Mouse (Mus musculus) heart, postnatal 25 days (tissue): ENCODE data around the gene Olfr1044. TPM values are rescaled to one million over a fixed set of nuclear protein-coding genes. Genes with fewer than 3 reads are reported as not detected.
"Not testable (repeated sequence)": the region's sequence is repeated elsewhere in the genome, so short reads cannot be mapped to it uniquely, and the experiment has no call there.

ENCODE experiments used
- DNase-seq: peaks from one replicate; pipeline ENCODE4 v3.0.0; 2022; ENCODE audit warnings: low spot score
- intact Hi-C: fragments of 180-260 bp; cut with DNase I; formaldehyde crosslinking; loops from one replicate; pipeline ENCODE4 v1.15.1; 2025
- total RNA-seq, 2 experiments: library from RNA; stranded (reverse); gene quantifications; 2 replicates each; pipeline ENCODE4 v1.2.3; 2021

Olfr1044 gene
- not detected for total RNA-seq

DNA sequence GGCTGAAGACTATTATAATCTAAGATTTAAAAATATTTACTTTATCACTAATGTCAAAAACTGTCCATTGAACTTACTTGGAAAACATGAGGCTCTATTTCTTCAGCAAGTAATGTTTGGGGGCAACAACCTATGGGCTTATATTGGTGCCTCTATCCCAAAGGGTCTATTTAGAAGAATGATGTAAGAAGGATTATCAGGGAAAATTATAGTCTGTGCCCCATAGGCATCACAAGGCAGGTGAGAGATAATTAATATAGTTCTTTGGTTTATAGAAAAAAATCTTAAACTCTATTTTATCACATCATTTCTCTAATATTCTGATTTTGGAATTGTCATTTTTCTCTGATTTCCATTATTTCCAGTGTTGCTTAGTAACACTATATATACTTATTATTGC, at the start of gene Olfr1044:
Olfr1044 (minus strand) TSS at position 101 of the 400 bp plus-strand sequence.
- intact Hi-C loops: no loop called here
- DNase-seq: no peak

DNA sequence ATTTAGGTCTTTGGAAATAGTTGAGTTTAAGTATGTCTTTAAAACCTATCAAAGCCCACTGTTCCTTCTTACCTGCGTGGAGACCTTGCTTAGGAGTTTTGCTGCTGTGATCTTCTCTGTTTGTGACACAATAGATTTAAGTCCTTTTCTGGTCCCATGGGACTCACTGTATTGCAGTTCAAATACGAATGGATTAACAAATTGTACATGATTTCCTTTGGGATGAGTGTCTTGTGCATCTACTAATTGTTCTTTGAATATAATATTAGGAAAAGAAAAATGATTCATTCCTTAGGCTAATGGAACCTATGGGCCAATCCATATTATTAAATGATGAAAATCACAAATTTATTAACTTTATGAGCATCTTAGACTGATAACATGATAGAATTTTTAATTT, 41.6 kb upstream of the Olfr1044 start, which contains the start of gene Olfr1046:
Olfr1046 (minus strand) TSS at position 101 of the 400 bp plus-strand sequence.
- no peak for DNase-seq
- intact Hi-C loops: no loop called here

DNA sequence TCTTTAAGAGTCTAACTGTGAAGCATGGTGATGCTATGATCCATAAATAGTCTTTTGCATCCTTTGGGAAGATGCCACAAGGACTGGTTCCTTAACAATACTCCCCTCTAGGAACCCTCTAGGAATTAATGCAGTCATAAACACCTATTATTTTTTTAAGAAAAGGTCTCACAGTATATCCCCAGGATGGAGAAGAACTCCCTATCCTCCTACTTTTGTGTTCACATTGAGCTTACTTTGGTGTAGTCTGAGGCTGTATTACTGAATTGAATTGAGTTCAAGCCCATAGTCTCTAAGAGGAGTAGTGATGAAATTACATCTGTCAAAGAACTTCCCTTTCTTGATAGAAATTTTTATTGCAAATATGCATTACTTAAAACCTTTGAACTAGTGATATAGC, 25.3 kb upstream of the Olfr1044 start, which contains the start of gene Olfr1045:
Olfr1045 (minus strand) TSS at position 101 of the 400 bp plus-strand sequence.
- intact Hi-C loops: no loop called here
- no peak for DNase-seq

DNA sequence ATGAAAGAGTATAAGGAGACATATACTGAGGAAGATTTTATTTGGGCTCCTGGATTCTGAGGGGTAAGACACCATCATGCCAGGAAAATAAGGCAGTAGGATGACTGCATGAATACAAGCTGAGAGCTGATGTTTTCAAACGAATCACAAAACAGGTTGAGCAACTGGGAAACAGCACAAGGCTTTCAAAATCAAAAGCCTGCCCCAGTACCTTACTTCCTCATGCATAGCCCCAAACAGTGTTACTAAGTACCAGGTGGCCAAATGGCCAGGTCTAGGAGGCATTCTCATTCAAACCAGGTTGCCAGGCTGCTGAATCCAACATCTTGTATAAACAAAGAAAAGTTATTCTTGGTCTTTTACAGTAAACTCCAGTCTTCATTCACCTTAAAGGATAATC, 18.2 kb upstream of the Olfr1044 start:
- no peak for DNase-seq
- intact Hi-C loops: no loop called here

DNA sequence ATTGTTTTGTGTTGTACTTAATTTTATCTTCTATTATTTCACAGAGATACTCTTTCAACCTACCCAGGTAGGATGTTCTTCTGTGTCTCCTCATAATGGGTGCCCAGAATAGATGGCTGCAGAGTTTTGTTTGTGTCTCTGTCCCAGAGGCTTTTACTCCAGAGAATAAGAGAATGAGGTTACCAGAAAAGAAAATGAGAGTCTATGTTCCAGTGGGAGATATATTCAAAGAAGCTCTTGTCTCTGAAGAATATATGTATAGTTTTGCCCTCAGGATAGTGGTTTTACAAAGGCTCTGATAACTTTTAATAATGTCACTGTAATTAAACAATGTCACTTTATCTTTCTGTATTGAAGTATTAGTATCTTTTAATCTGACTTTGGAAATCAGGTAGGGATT, 8.0 kb upstream of the Olfr1044 start, which contains the start of gene Olfr52:
Olfr52 (minus strand) TSS at position 101 of the 400 bp plus-strand sequence.
- DNase-seq: no peak
- intact Hi-C loops: no loop called here

DNA sequence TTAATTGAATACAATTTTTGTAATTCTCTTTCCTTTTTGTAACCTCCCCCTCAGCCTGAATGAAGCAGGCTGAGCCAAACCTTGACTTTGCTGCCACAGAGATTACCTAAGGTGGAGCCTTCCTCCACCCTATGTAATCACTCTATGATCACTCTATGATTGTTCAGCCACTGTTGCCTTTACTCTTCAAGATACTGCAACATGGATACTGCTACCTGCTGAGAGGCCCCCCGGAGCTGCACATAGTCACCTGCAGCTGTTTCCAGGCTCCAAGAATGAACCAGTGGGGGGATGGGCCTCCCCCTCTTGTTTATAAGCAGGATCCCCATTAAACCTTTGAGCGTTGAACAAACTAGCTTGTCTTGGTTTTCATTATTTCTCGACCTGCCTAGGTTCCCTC, 2.3 kb upstream of the Olfr1044 start:
- intact Hi-C loops: no loop called here
- no peak for DNase-seq

DNA sequence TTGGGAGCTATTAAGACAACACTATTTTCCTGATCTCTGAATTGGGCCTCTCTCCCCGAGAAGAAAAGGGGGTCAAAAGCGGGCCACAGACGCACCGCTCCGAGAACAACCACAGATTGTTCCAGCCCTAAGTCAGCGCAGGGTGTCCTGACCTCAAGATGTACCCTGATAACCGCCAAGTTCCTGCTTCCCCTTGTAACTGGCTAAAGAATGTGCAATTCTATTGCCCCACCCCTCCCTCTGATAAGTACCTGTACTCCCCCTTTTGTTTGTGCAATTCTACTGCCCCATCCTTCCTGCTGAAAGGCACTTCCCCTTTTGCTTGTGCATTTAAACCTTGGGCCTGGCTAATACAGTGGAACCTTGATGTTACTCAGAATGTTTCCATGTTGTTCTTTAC, 2.2 kb downstream of the Olfr1044 start:
- intact Hi-C loops, DNase-seq: not testable (repeated sequence)

DNA sequence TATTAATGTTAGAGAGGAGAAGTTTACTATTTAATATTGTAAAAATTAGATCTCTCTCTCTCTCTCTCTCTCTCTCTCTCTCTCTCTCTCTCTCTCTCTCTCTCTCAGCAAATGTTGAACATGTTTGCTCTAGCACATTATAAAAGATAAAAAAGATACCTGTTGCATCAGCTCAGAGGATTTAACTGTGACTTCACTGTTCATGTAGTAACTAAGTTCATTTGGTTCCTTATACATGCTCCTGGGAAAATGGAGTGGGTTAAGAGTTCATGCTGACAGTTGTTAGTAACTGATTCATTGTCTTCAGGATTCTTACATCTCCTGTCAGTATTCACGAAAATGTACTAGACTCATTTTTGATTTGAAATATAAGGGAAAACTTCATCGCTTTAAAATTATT, 10.2 kb downstream of the Olfr1044 start, which contains the start of gene Olfr1043:
Olfr1043 (minus strand) TSS at position 101 of the 400 bp plus-strand sequence.
- no peak for DNase-seq
- intact Hi-C loops: no loop called here

DNA sequence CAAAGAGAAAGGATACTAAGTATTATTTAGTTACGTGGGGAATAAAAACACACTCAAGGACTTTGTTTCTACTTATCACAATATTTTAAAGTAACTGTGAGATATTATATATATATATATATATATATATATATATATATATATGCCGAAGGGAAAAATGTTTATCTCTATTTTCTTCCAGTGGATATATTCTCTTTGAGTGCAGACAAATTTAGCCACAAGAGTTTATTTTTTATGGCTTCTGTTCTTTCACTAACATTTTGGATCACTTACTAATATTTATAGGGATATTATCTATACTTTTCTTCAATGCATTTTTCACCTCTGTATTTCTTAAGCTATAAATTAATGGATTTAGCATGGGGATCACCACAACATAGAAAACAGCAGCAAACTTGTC, 15.9 kb downstream of the Olfr1044 start, which contains the start of gene Olfr1042:
Olfr1042 (minus strand) TSS at position 101 of the 400 bp plus-strand sequence.
- intact Hi-C loops: no loop called here
- no peak for DNase-seq

DNA sequence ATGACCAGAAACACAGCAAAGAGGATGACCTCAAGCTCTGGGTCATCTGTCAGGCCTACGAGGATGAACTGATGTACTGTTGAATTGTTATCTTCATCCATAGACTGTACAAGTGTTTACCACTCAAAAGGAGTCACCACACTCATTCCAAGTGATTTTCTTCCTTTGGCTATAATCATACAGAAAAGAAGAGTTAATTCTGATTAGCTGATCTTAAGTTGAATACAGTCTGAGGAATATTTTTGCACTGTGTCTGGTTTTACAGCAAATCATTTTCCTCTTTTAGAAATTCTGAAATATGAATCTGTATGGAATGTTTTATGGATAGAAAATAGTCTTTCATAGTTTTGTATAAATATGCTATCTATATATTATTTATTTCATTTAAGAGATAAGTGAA, 31.0 kb downstream of the Olfr1044 start, which contains the start of gene Olfr1040:
Olfr1040 (minus strand) TSS at position 101 of the 400 bp plus-strand sequence.
- DNase-seq: no peak

DNA sequence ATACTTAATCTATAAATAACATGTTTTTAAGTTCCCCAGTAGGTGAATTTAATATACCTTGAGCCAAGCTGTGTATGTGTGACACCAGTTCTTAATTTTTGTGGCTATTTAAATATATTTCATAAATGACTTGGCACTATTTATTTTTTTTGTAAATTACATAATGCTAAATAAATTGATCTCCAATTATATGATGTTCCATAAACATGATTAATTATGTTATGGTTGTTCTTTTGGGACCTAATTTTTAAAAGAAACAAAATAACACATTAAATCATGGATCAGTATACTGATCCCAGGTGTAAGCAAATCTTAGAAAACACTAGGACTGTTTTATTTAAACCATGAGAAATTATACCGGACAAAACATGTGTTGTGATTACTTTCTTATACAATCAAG, 41.8 kb downstream of the Olfr1044 start, which contains the start of gene Olfr1039:
Olfr1039 (minus strand) TSS at position 101 of the 400 bp plus-strand sequence.
- no peak for DNase-seq
- intact Hi-C loops: no loop called here

More for the DNA sequence above, 31.0 kb downstream of the Olfr1044 start, which contains the start of gene Olfr1040:
- intact Hi-C loops: no loop called here

Other genes with a start within 250 kb of the Olfr1044 start
- gene Olfr1028, start 227.4 kb downstream of the Olfr1044 start, total RNA-seq: not detected
- not detected for gene Olfr1029, start 203.9 kb downstream of the Olfr1044 start, total RNA-seq
- gene Olfr1030, start 198.5 kb downstream of the Olfr1044 start, total RNA-seq: not detected
- gene Olfr1031, start 187.5 kb downstream of the Olfr1044 start, total RNA-seq: not detected
- gene Olfr1032, start 172.3 kb downstream of the Olfr1044 start, total RNA-seq: not detected
- 1 to 10 TPM; 5.3 to 6.2 TPM for gene Olfr1033, start 157.2 kb downstream of the Olfr1044 start, total RNA-seq
- gene Olfr1034, start 132.0 kb downstream of the Olfr1044 start, total RNA-seq: under 1 TPM; 0.14 to 0.16 TPM
- gene Olfr1036, start 103.8 kb downstream of the Olfr1044 start, total RNA-seq: not detected
- not detected for gene Olfr1037, start 90.4 kb downstream of the Olfr1044 start, total RNA-seq
- gene Olfr1039, start 41.9 kb downstream of the Olfr1044 start, total RNA-seq: not detected
- gene Olfr1040, start 31.1 kb downstream of the Olfr1044 start, total RNA-seq: not detected
- gene Olfr1042, start 16.0 kb downstream of the Olfr1044 start, total RNA-seq: not detected
- not detected for gene Olfr1043, start 10.3 kb downstream of the Olfr1044 start, total RNA-seq
- not detected for gene Olfr52, start 7.9 kb upstream of the Olfr1044 start, total RNA-seq
- gene Olfr1045, start 25.2 kb upstream of the Olfr1044 start, total RNA-seq: not detected
- not detected for gene Olfr1046, start 41.5 kb upstream of the Olfr1044 start, total RNA-seq
- not detected for gene Olfr1047, start 53.6 kb upstream of the Olfr1044 start, total RNA-seq
- gene Olfr1048, start 62.5 kb upstream of the Olfr1044 start, total RNA-seq: not detected
- not detected for gene Olfr1049, start 80.5 kb upstream of the Olfr1044 start, total RNA-seq
- not detected for gene Olfr1051, start 101.3 kb upstream of the Olfr1044 start, total RNA-seq
- gene Olfr1052, start 114.6 kb upstream of the Olfr1044 start, total RNA-seq: not detected
- gene Olfr1053, start 137.5 kb upstream of the Olfr1044 start, total RNA-seq: not detected
- gene Olfr1054, start 157.6 kb upstream of the Olfr1044 start, total RNA-seq: not detected
- gene Olfr1055, start 172.5 kb upstream of the Olfr1044 start, total RNA-seq: not detected
- not detected for gene Olfr1056, start 184.6 kb upstream of the Olfr1044 start, total RNA-seq
- not detected for gene Olfr1057, start 200.6 kb upstream of the Olfr1044 start, total RNA-seq
- gene Olfr1058, start 210.7 kb upstream of the Olfr1044 start, total RNA-seq: not detected
- gene Olfr1061, start 236.2 kb upstream of the Olfr1044 start, total RNA-seq: not detected
- not detected for gene Olfr1062, start 248.9 kb upstream of the Olfr1044 start, total RNA-seq